Mouse (Mus musculus): ENCODE data around the gene Cmtm4.
"Not testable (repeated sequence)": the region's sequence is repeated elsewhere in the genome, so short reads cannot be mapped to it uniquely, and the experiment has no call there.

Cmtm4 gene

GRCm38 (mm10) chr8:104339229-104339982 lies 56.2 kb downstream of the Cmtm4 start, which contains the start of gene Cmtm3:
Cmtm3 (plus strand) TSS chr8:104339410.
- in situ Hi-C loops (cut with MboI), result no loop called here

GRCm38 (mm10) chr8:104337890-104338289 lies 57.7 kb downstream of the Cmtm4 start:
- in situ Hi-C loops (cut with MboI), result no loop called here

- in situ Hi-C loops (cut with MboI), result no loop called here
Measured at GRCm38 (mm10) chr8:104336806-104337205, 58.8 kb downstream of the Cmtm4 start.

GRCm38 (mm10) chr8:104334196-104334595 lies 61.4 kb downstream of the Cmtm4 start:
- in situ Hi-C loops (cut with MboI), result no loop called here

- in situ Hi-C loops (cut with MboI), result no loop called here
Measured at GRCm38 (mm10) chr8:104333786-104334185, 61.8 kb downstream of the Cmtm4 start.

GRCm38 (mm10) chr8:104332665-104333631 lies 62.7 kb downstream of the Cmtm4 start:
- in situ Hi-C loops (cut with MboI), result no loop called here

- in situ Hi-C loops (cut with MboI), result not testable (repeated sequence)
Measured at GRCm38 (mm10) chr8:104321930-104322329, 73.7 kb downstream of the Cmtm4 start, which contains the start of gene Cmtm2b. Cmtm2b (plus strand) TSS chr8:104322230.

- in situ Hi-C loops (cut with MboI), result not testable (repeated sequence)
Measured at GRCm38 (mm10) chr8:104321267-104321666, 74.3 kb downstream of the Cmtm4 start, which contains the start of gene Gm11020. Gm11020 (plus strand) TSS chr8:104321567.

GRCm38 (mm10) chr8:104313311-104313710 lies 82.3 kb downstream of the Cmtm4 start:
- in situ Hi-C loops (cut with MboI), result no loop called here

GRCm38 (mm10) chr8:104312023-104312422 lies 83.6 kb downstream of the Cmtm4 start:
- in situ Hi-C loops (cut with MboI), result not testable (repeated sequence)

- in situ Hi-C loops (cut with MboI), result not testable (repeated sequence)
Measured at GRCm38 (mm10) chr8:104309441-104310155, 86.0 kb downstream of the Cmtm4 start, which contains the start of the genes Gm45711 and Cmtm1. Gm45711 (minus strand) TSS chr8:104310081. Cmtm1 (minus strand) TSS chr8:104310145.

- in situ Hi-C loops (cut with MboI), result not testable (repeated sequence)
Measured at GRCm38 (mm10) chr8:104308341-104308740, 87.3 kb downstream of the Cmtm4 start.

GRCm38 (mm10) chr8:104304962-104305361 lies 90.6 kb downstream of the Cmtm4 start:
- in situ Hi-C loops (cut with MboI), result no loop called here

GRCm38 (mm10) chr8:104302536-104302935 lies 93.1 kb downstream of the Cmtm4 start:
- in situ Hi-C loops (cut with MboI), result not testable (repeated sequence)

GRCm38 (mm10) chr8:104301577-104301976 lies 94.0 kb downstream of the Cmtm4 start:
- in situ Hi-C loops (cut with MboI), result not testable (repeated sequence)

Data from mature B cell (primary cell).